8 mouse cellular contexts compared by ENCODE assay signal in the genomic region with DNA sequence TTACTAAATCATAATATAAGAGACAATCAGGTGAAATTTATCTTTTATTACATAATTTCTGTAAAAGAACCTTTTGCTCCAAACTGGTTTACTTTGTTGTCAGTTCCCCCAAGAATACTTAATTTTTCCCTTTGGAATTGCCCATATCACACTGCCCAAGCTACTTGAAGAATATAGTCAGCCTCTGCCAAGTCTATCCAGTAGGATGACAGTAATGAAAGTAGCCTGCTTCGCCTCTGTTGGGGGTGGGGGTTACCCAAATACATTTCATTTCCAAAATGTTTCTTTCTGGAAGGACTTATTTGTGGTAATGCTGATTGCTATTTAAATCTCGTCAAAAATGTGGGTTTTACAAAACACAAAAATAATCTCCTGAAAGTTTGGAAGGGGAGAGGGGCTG.
DNase-seq lines count a peak whose midpoint lies in the region; ATAC-seq and TF ChIP-seq lines count a peak whose summit lies in the region.

No protein-coding gene starts in this region.

- no peak overlapping the region for H3ac ChIP-seq in C2C12 (ENCODE audit: control insufficient read depth, insufficient read length, low read depth)

- TF ChIP-seq CTCF in C2C12 (IDR thresholded peaks at IDR 0.05; ENCODE audit: control insufficient read depth, insufficient read depth, insufficient read length) = no peak

- H3K27me3 ChIP-seq in heart, embryonic 10.5 days (ENCODE audit: insufficient read depth, poor library complexity, severe bottlenecking) = no peaks in the 10 kb centered on the region
- no peaks in the 10 kb centered on the region for H3K27me3 ChIP-seq in C2C12 (ENCODE audit: control insufficient read depth, insufficient read depth, insufficient read length)
- no peaks in the 10 kb centered on the region for H3K27me3 ChIP-seq in forebrain, embryonic 14.5 days (replicated peaks; ENCODE audit: control insufficient read depth, insufficient read depth, low read length)
- no peaks in the 10 kb centered on the region for H3K27me3 ChIP-seq in midbrain, embryonic 10.5 days (ENCODE audit: low read depth, poor library complexity, severe bottlenecking)

- H3K79me3 ChIP-seq in C2C12 (ENCODE audit: low read depth) = no peaks in the 10 kb centered on the region

- H3K4me1 ChIP-seq in heart, embryonic 10.5 days = peaks cover 13% of the 10 kb centered on the region
- H3K4me1 ChIP-seq in forebrain, embryonic 14.5 days (ENCODE audit: control insufficient read depth, insufficient read depth, low read length) = peaks cover 12% of the 10 kb centered on the region
- H3K4me1 ChIP-seq in midbrain, embryonic 10.5 days = peaks cover 35% of the 10 kb centered on the region

- 67% methylated on average over 2 of the region's 2 CpGs for WGBS in heart, embryonic 10.5 days
- 17% methylated on average over 2 of the region's 2 CpGs for WGBS in forebrain, embryonic 14.5 days
- 64% methylated on average over 2 of the region's 2 CpGs for WGBS in midbrain, embryonic 10.5 days

- no peaks in the 10 kb centered on the region for H3K9me3 ChIP-seq in heart, embryonic 10.5 days
- H3K9me3 ChIP-seq in forebrain, embryonic 14.5 days (replicated peaks; ENCODE audit: control insufficient read depth, low read length) = no peaks in the 10 kb centered on the region
- H3K9me3 ChIP-seq in midbrain, embryonic 10.5 days (replicated peaks) = no peaks in the 10 kb centered on the region

- no peaks in the 10 kb centered on the region for H3K36me3 ChIP-seq in heart, embryonic 10.5 days
- H3K36me3 ChIP-seq in C2C12 (ENCODE audit: control insufficient read depth, insufficient read depth) = no peaks in the 10 kb centered on the region
- no peaks in the 10 kb centered on the region for H3K36me3 ChIP-seq in forebrain, embryonic 14.5 days (ENCODE audit: control insufficient read depth, insufficient read depth, low read length)
- no peaks in the 10 kb centered on the region for H3K36me3 ChIP-seq in midbrain, embryonic 10.5 days

- ATAC-seq in forebrain, embryonic 14.5 days = peak; percentile 61

- peak overlapping the region; percentile 67; the same call in 1 of the 2 replicates for H3K27ac ChIP-seq in heart, embryonic 10.5 days
- peak overlapping the region; percentile 85 for H3K27ac ChIP-seq in forebrain, embryonic 14.5 days (ENCODE audit: low read depth, low read length)
- H3K27ac ChIP-seq in midbrain, embryonic 10.5 days (replicated peaks) = peak overlapping the region; percentile 86

- peak overlapping the region; percentile 67 for H3K4me2 ChIP-seq in forebrain, embryonic 14.5 days (ENCODE audit: low read length)

- no peaks in the 10 kb centered on the region for H3K79me2 ChIP-seq in C2C12 (ENCODE audit: control insufficient read depth, insufficient read depth)

- peak overlapping the region; percentile 51 for H3K4me3 ChIP-seq in heart, embryonic 10.5 days
- peak overlapping the region; percentile 34 for H3K4me3 ChIP-seq in C2C12 (ENCODE audit: insufficient read depth, poor library complexity, severe bottlenecking)
- H3K4me3 ChIP-seq in forebrain, embryonic 14.5 days (ENCODE audit: low read depth, low read length) = peak overlapping the region; percentile 57
- H3K4me3 ChIP-seq in midbrain, embryonic 10.5 days = peak overlapping the region; percentile 62

- DNase-seq in heart, embryonic 10.5 days (ENCODE audit: low spot score) = no peak
- DNase-seq in heart, adult 18-20 months = no peak
- DNase-seq in forebrain, embryonic 14.5 days (ENCODE audit: low spot score) = peak; percentile 49
- DNase-seq in midbrain, embryonic 10.5 days (ENCODE audit: low spot score) = no peak
- no peak for DNase-seq in layer of hippocampus, postnatal 10 days (ENCODE audit: low spot score in 2 of 2)
- DNase-seq in urinary bladder, postnatal 4 days (ENCODE audit: low spot score in 2 of 2) = no peak
- DNase-seq in thymus, postnatal 0 days (ENCODE audit: low spot score) = no peak

- peak overlapping the region; percentile 77 for H3K9ac ChIP-seq in forebrain, embryonic 14.5 days (ENCODE audit: low read length)

TF ChIP-seq in C2C12, 6 proteins besides CTCF, POLR2A, EP300 and RAD21:
- no peak for TF ChIP-seq MYOD1 (IDR thresholded peaks at IDR 0.05; ENCODE audit: control insufficient read depth, insufficient read length, low read depth)
- no peak for TF ChIP-seq MYOG (IDR thresholded peaks at IDR 0.05; ENCODE audit: control insufficient read depth, extremely low read depth, insufficient read length)
- no peak for TF ChIP-seq USF1 (IDR thresholded peaks at IDR 0.05; ENCODE audit: low read depth)
- TF ChIP-seq CEBPB (IDR thresholded peaks at IDR 0.05; ENCODE audit: low read depth) = no peak
- TF ChIP-seq MAX (IDR thresholded peaks at IDR 0.05) = no peak
- TF ChIP-seq FOSL1 (IDR thresholded peaks at IDR 0.05; ENCODE audit: insufficient read depth, low read length, poor library complexity, severe bottlenecking) = no peak
